Mouse (Mus musculus) small intestine, adult 2 months (tissue): ENCODE measurements around the gene Fbxl2.

Source experiments
- CTCF ChIP-seq: fragments of 200-500 bp; IDR thresholded peaks from 2 replicates; pipeline ENCODE4 v1.5.1; 2012; ENCODE audit warnings: low read depth, mild to moderate bottlenecking, control low read depth, inconsistent platforms, low read length, moderate library complexity, mixed read lengths; ENCODE audit not compliant: insufficient replicate concordance, insufficient read length; ENCODE audit errors: extremely low read depth
- POLR2A ChIP-seq: fragments of 200-500 bp; IDR thresholded peaks from 2 replicates; pipeline ENCODE4 v1.6.1; 2012; ENCODE audit warnings: low read depth, mild to moderate bottlenecking, control low read depth, inconsistent platforms, low read length, moderate library complexity

DNA sequence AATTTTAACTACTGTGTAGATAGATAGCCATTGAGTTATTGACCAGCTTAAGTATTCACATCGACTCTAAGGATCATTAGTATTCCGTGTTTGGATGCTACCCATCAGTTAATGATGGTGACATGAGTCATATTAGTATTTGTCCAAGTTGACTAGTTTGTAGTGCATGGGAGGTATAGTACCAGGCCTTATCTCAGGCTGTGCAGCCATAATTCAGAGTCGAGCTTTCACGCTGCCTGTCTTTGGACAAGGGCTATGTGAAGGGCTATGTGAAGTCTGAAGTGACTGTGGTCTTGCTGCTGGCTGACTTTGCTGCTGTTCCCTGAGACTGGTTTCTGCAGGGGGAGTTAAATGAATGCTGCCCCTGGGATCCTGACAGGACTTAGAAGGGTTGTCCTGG is 88.2 kb downstream of the Fbxl2 start:
- TF ChIP-seq CTCF, result no peak
- no peak for TF ChIP-seq POLR2A
